Mouse (Mus musculus) lung, adult 2 months (tissue): ENCODE measurements around the gene Osgin1. TPM values are rescaled to one million over a fixed set of nuclear protein-coding genes. Genes with fewer than 3 reads are reported as not detected.

Experiments
- DNase-seq: peaks from one replicate; pipeline ENCODE4 v3.0.0; 2022
- H3K4me1 ChIP-seq: fragments of 200-500 bp; 2 replicates; pipeline ENCODE4 v1.6.1; 2011; ENCODE audit warnings: low read length; ENCODE audit not compliant: control insufficient read depth, insufficient read depth
- H3K4me3 ChIP-seq: fragments of 200-500 bp; replicated peaks from 2 replicates; pipeline ENCODE3; 2011; ENCODE audit warnings: low read depth, mild to moderate bottlenecking, control low read depth, low read length; ENCODE audit errors: extremely low read depth
- CTCF ChIP-seq: fragments of 200-500 bp; IDR thresholded peaks from 2 replicates; pipeline ENCODE4 v1.5.1; 2011; ENCODE audit warnings: mild to moderate bottlenecking, low read length, control low read depth; ENCODE audit not compliant: insufficient read depth
- POLR2A ChIP-seq: fragments of 200-500 bp; IDR thresholded peaks from 2 replicates; pipeline ENCODE4 v1.6.1; 2011; ENCODE audit warnings: low read depth, mild to moderate bottlenecking, control low read depth, low read length, borderline replicate concordance; ENCODE audit errors: extremely low read depth
- WGBS: fragments of 180-500 bp; shearing (Covaris S2); methylation state at CpG from one replicate; pipeline ENCODE4 v1.1.7; 2018; 5-methylcytosine and 5-hydroxymethylcytosine counted together
- polyA plus RNA-seq: library from polyadenylated mRNA; depleted of rRNA; stranded (reverse); fragments of >200 nt; gene quantifications from 2 replicates; pipeline ENCODE4 v1.2.3, GENCODE M21; 2012

Osgin1 gene
- polyA plus RNA-seq, 1 experiment: 48.8 TPM

DNA sequence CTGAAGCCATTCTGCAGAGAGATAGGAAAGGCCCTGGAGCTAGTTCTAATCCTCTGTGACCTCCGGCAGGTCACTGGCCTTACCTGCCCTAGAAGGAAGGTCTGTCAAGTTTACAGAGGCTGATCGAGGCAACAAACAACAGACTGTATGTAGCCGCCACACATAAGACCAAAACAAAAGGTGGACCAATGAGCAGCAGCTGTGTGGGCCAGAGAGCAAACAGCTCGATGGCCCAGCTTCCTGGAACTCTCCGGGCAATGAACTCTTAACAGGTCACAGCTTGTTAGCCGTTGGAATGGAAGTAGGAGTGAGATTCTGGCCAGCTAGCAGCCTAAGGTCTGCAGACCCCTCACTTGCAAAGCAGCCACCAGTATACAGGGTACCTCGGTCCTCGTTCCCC, 3.7 kb upstream of the Osgin1 start:
- TF ChIP-seq POLR2A (no peak), CTCF (no peak)
- Histone ChIP-seq H3K4me3 (no peak overlapping the region), H3K4me1 (peaks cover 28% of the 10 kb centered on the region)
- no peak for DNase-seq
- WGBS: 69% methylated on average over 8 of the region's 8 CpGs

GRCm38 (mm10) chr8:119430690-119431089, 3.2 kb upstream of the Osgin1 start:
- WGBS: 87% methylated on average over 7 of the region's 7 CpGs
- Histone ChIP-seq H3K4me3 (no peak overlapping the region), H3K4me1 (peaks cover 25% of the 10 kb centered on the region)
- no peak for DNase-seq
- TF ChIP-seq CTCF (no peak), POLR2A (no peak)

GRCm38 (mm10) chr8:119432372-119432771, 1.6 kb upstream of the Osgin1 start:
- H3K4me3 ChIP-seq: no peak overlapping the region
- 44% methylated on average over 3 of the region's 3 CpGs for WGBS
- peaks cover 17% of the 10 kb centered on the region for H3K4me1 ChIP-seq

DNA sequence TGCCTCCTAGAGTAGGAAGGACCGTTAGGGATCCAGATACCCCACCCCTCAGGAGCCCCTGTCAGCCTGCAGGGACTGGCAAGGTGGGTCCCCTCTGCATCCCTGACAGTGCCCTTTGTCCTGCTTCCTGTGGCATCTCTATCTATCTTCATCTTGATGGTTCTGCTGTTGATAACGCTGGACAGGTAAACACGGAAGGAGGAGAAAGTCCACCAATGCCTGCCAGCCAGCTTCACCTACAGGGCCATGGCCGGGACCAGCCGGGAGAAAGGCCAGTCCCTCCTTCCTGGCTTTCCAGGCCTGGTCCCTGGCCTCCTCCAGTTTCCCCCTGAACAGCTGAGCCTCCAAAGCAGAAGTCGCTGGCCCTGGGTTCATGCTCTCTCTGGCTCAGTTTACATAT, 645 bp downstream of the Osgin1 start:
- no peak for DNase-seq
- Histone ChIP-seq H3K4me1 (peaks cover 3% of the 10 kb centered on the region; the same call in 1 of the 2 replicates), H3K4me3 (no peak overlapping the region)
- 78% methylated on average over 6 of the region's 6 CpGs for WGBS
- TF ChIP-seq POLR2A (no peak), CTCF (no peak)

More at GRCm38 (mm10) chr8:119432372-119432771, 1.6 kb upstream of the Osgin1 start:
- no peak for DNase-seq
- TF ChIP-seq POLR2A: no peak
- no peak for TF ChIP-seq CTCF

DNA sequence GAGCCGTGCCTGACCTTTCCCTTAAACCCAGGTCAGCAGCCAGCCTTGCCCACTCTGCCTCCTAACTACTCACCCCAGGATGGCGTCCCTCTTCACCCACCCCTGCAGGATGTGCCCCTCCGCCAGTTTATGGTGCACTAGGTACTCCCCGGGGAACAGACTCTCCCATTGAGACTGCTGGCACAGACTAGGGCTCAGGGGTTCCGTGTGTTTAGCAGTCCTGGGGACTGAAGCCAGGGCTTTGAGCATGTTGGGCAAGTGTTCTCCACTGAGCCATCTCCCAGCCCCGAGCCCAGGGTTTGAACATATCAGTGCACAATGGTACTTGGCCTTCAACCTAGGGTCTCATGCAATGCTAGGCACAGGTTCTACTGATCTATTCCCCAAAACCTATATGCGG, 1.6 kb downstream of the Osgin1 start:
- TF ChIP-seq CTCF (no peak), POLR2A (no peak)
- WGBS: 83% methylated on average over 7 of the region's 7 CpGs
- no peak for DNase-seq
- Histone ChIP-seq H3K4me3 (no peak overlapping the region), H3K4me1 (peaks cover 6% of the 10 kb centered on the region)

GRCm38 (mm10) chr8:119436331-119436730, 2.4 kb downstream of the Osgin1 start:
- TF ChIP-seq POLR2A: no peak
- TF ChIP-seq CTCF: no peak
- Histone ChIP-seq H3K4me1 (peaks cover 11% of the 10 kb centered on the region), H3K4me3 (no peak overlapping the region)
- 82% methylated on average over 10 of the region's 10 CpGs for WGBS
- DNase-seq: no peak

- Histone ChIP-seq H3K4me3 (peak overlapping the region; percentile 68), H3K4me1 (peaks cover 11% of the 10 kb centered on the region)
- WGBS: 9% methylated on average over 9 of the region's 9 CpGs
- TF ChIP-seq CTCF: no peak
- peak; percentile 99 for TF ChIP-seq POLR2A
- peak; percentile 86 for DNase-seq
Measured at GRCm38 (mm10) chr8:119436933-119437332, 3.0 kb downstream of the Osgin1 start.

DNA sequence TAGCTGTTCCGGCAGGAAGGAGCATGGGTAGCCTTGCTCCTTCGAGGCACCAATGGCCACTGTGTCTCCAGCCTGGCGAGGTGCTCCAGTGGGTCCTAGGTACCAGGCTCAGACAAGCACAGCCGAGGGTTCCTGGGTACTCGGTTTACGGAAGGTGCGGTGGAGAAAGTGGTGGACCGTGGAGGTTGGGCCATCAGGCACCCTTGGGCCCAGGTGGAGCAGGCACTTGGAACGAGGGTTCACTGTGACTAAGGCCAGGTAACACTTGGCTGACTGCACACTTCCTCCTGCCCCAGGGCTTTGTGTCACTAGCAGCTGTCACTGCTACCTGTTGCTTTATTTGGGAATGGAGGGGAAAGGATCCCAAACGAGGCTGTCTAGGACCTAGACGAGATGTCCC, 3.6 kb downstream of the Osgin1 start:
- 55% methylated on average over 11 of the region's 11 CpGs for WGBS

GRCm38 (mm10) chr8:119438876-119439275, 5.0 kb downstream of the Osgin1 start:
- peak overlapping the region; percentile 25 for H3K4me3 ChIP-seq
- WGBS: 68% methylated on average over 6 of the region's 6 CpGs
- H3K4me1 ChIP-seq: peaks cover 9% of the 10 kb centered on the region
- no peak for DNase-seq
- TF ChIP-seq CTCF (no peak), POLR2A (no peak)

More for the DNA sequence above, 3.6 kb downstream of the Osgin1 start:
- peaks cover 9% of the 10 kb centered on the region for H3K4me1 ChIP-seq
- peak overlapping the region; percentile 68 for H3K4me3 ChIP-seq
- DNase-seq: peak; percentile 59
- TF ChIP-seq CTCF (no peak), POLR2A (peak; percentile 26; the same call in 1 of the 2 replicates)

DNA sequence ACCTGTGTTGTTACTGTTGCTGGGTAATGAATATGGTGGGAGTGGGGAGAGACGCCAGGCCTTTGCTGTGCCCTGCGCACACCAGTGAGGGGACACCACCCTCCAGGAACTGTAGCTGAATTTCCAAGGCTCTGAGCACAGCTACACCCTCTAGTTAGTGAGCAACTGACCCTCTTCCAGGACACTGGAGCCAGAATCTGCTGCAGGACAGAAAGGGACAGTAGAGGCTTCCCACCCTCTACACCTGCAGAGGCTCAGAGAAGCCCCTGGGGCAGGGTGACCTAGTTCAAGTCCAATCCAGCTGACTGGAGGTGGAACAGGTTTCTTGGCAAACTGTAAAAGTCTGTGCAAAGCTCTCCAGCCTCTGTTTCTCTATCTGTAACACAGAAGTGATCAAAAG, 5.5 kb downstream of the Osgin1 start:
- WGBS: 87% methylated on average over 2 of the region's 2 CpGs
- DNase-seq: no peak
- Histone ChIP-seq H3K4me1 (peaks cover 9% of the 10 kb centered on the region), H3K4me3 (no peak overlapping the region)
- TF ChIP-seq CTCF (no peak), POLR2A (no peak)

GRCm38 (mm10) chr8:119439893-119440249, 5.9 kb downstream of the Osgin1 start:
- 73% methylated on average over 7 of the region's 7 CpGs for WGBS

More at GRCm38 (mm10) chr8:119439893-119440249, 5.9 kb downstream of the Osgin1 start:
- H3K4me3 ChIP-seq: no peak overlapping the region
- H3K4me1 ChIP-seq: peaks cover 9% of the 10 kb centered on the region
- TF ChIP-seq POLR2A (no peak), CTCF (no peak)
- no peak for DNase-seq
